Mouse (Mus musculus) 3T3-L1 (cell line): ENCODE measurements at regions not wholly inside any gene's neighbourhood (a gene's known extent, or its start where the extent isn't known, plus 50 kb on each side); places are given as distances from the start of the nearest gene placed in this dataset.

Experiments
- DNase-seq: peaks from one replicate; pipeline ENCODE4 v3.0.0-alpha.2; 2015; ENCODE audit warnings: low read depth, low spot score

DNA sequence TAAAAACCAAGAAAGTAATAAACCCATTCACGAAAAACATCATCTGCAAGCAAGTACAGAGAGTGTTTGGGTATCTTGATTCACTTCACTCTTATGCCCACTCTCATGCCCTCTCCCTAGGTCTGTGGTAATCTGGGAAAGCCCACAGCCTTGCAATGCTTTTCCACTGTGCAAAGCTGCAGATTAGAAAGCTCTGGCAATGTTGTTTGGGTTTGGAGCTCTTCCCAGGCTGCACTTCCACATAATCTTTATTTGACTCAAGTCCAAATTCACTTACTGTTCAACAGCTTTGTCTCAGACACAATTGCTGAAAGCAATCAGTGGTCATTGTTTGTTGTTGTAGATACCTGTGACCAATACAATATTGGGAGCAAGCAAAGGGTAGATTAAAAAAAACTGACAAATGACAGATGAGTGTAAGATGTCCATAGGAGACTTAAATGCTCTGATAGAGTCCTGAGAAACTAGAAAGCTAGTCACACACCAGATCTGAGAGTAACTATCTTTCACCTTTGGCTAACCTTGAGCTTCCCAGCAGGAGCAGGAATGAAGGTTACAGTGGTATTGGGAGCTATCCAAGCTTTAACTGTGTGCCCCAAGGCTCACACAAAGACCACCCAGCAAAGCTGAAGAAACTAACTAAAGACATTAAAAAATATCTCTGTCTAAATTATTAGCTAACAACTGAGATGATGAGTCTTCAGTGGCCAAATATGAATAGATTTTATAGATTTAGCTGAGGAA lies 325.7 kb upstream of the Klf12 start:
- peak; percentile 31 for DNase-seq

DNA sequence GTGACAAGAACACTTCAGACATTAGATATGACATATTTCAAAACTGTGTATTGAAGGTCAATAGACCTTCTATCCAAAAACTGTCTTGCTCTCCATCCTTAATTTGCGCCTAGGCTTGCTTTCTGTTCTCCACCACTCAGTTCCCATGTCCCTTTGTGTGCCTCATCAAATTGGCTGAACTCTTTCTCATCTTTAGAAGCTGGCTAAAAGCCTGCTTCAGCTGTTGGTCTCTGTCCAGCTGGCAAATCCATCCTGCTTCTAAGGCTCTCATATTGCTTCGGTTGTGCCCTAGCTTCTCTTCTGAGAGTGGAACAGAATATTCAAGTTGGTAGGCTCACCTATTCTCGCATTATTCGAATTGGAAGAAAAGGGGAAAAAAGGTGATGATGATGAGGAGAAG lies 322.6 kb upstream of the Klf12 start:
- DNase-seq, result peak; percentile 13

DNA sequence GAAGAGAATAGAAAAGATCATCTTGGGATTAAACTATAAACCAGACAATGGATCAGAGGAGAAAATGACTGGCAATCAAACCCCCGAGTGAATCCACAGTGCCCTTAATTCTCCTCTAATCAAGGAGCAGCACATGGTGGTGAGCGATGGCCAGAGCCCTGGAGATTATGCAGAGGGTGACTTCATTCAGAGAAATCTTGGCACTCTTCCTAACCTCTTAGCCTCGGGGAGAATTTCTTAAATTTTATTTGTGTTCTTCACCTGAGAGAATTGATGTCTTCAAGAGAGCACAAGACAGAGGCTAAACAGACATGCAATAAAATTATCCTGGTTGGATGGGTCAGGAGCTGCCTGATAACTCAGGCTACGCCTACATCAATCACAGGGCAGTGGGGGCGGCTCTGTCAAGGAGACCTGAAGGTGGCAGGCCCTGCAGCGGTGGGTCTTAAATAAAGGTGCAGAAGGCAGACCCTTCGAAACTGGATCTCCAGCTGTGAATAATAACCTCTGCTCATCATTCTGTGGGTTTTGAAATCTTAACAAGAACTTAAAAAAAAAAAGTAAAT lies 316.5 kb upstream of the Klf12 start:
- DNase-seq, result peak; percentile 59

DNA sequence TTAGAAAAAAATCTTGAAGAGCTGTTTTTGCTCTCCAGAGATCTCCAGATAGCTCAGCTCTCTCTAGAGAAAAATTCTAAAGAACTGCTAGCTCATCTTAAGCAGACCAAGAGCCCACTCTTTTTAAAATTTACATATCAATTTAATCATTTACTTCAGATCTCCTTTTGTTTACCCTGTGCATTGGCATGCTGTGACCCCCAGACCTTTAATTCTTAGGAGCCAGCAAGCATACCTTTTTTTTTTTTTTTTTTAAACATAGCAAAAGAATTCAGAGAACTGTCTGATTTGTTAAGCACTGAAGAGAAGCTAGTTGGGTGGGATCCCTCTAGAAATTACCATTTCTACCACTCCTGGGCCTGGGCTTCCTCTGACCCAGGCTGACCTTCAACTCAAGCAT lies 285.5 kb upstream of the Klf12 start:
- DNase-seq, result no peak

DNA sequence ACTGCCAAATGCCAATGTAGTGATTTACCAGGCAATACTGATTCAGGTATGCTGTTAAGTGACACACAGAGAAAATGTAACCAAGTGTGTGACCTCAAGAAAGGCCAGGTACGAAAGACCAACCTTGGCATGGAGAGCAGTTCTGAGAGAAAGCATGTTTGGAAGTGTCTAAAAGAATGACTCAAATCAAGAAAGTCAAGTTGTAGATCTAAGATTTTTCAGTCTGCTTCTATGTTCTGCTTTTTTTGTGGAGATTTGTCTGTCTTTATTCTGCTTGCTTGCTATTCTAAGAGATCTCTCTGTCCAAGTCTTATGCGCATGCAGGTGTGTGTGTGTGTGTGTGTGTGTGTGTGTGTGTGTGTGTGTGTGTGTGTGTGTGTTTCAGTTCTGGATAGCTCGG lies 277.4 kb upstream of the Klf12 start:
- DNase-seq, result no peak

DNA sequence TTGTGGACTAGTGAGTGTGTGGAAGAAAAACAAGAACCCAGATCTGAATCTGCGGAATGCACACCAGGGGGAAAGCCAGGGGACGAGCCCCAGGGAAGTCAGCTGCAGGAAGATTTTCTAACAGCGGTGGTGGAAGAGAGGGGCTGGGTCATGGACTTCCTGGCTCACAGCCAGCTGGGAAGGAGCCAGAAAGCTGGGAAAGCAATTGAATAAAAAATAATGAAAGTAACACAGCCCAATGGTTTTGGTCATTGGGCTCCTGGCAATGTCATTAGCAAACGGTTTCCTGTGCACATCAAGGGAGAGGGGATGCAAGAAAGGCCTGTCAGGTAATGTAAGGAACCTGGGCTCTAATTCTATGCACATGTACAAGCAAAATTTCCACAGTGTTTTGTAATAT lies 273.9 kb upstream of the Klf12 start:
- no peak for DNase-seq

DNA sequence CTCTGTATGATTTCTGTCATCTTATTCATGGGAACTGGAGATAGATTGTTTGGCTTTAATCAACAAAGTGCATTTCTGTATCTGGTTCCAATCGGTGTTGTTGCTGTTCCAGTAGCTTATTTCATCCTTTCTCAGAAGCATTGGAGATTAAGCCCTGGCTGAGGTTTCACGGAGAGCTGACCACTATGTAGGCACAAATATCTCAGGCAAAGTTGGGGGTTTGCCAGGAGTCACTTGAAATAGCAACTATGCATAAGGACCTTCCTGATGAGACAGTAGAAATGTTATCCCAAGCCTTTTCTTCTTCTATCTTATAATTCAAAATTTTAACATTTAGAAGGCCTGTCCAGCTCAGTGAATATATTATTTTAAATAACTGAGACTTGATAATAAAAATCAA lies 268.0 kb upstream of the Klf12 start:
- DNase-seq, result no peak

DNA sequence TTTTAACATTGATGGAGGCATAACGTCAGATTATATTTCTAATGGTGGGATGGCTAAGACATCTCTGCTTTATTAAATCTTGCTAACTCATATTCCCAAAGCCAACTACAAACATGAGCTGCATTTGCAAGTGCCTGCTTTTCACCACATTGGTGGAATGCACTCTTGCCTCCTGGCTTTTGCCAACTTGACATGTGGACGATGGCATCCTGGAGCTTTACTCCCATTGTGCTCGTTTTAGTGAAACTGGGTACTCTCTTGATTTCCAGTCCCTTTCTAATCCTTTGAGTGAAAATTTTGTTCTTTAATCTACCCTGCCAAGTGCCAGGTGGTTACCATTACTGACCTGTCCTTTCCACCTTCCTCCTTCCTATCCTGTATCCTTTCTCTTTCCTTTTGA lies 265.8 kb upstream of the Klf12 start:
- DNase-seq, result no peak

DNA sequence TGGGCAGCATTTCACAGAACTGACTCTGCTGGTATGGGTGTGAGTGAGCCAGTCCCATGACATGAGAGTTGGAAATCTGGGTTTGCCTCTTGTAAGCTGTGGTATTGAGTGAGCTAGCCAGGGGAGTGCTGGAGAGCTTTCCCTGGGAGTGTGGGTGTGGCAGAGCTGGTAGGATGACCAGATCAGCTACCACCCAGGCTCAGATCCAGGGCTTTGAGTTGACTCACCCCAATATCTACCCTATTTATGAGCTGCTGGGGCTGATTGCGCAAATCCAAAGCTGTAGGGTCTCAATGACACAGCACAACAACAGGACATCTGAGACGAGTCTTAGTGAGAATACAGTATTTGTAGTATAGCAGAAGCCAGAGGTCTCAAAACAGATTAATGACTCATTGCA lies 245.7 kb upstream of the Klf12 start:
- peak; percentile 16 for DNase-seq

DNA sequence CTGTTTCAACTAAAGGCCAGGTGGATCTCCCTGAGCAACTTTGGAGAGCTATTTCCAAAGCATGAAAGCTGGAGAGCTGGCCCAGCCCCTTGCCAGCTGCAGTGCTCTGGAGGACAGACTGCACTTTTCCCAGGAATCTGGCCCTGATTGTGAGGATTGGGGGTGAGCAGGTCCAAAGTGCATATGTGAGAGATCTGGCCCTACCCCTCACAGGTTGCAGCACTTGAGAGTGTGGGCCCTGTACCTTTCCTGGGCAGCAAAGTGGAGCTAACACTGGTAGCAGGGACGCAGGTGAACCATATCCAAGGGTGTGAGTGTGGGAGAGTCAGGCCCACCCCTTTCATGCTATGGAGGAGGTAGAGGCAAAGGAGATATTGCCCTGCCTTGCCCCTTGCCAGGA lies 245.3 kb upstream of the Klf12 start:
- no peak for DNase-seq

DNA sequence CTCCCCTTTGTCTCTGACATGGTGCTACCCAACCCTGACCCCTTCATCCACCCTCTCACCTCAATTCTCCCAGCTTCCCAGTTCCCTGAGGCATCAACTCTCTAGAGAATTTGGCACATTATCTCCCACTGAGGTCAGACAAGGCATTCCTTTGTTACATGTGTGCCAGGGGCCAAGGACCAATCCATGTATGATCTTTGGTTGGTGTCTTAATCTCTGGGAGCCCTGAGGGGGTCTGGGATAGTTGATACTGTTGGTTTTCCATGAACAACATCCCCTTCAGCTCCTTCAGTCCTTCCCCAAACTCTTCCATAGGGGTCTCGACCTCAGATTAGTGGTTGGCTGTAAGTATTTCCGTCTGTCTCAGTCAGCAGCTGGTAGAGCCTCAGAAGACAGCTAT lies 224.9 kb upstream of the Klf12 start:
- no peak for DNase-seq

DNA sequence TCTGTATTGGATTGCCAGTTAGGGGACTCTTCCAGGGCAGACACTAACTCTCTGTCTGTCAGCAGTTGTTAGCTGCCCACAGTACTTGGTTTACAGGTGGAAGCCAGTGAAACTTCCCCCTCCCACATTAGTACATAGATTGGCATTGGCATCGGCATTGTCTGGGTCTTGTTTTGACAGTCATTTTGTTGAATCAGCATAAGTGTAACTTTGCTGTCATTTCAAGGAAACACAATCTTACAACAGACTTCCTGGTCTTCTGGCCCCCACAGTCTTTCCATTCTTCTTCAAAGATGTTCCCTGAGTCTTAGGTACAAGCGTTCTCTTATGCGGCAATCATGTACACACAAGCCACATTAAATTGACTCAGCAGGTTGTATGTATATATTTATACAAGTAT lies 223.6 kb upstream of the Klf12 start:
- no peak for DNase-seq

DNA sequence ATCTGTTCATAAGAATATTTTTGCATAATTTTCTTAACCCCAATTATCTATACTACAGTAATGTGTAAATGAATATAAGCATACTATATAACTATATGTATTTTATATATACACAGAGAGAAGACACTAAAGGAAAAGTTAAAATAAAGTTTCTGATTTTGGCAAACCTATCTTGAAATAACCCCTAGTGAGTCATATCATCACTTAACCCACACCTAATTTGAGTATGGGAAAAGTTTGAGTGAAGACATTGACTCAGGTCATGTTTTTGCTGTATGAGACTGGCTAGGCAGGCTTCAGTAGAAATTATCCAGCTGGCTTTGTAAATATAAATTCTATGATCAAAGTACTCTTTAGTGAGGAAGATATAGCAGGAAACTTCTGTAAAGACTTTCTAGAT lies 223.1 kb upstream of the Klf12 start:
- DNase-seq, result no peak

DNA sequence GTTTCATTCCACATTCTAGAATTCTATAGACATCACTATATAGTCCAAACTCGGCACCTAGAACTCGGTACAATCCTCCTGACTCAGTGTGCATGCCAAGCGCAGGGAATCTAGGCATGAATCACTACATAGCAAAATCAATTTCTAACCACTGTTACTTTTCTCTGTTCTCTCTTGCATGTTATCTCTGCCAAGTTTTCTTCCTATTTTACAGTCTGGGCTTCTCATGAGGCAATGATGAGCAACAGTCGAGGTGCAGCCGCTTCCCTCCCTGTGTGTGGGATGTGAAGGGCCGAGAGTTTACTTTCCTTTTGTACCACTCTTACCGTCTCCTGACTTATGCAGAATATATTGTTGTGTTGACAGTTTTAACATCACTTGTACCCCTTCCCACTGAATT lies 204.4 kb upstream of the Klf12 start:
- peak; percentile 58 for DNase-seq

DNA sequence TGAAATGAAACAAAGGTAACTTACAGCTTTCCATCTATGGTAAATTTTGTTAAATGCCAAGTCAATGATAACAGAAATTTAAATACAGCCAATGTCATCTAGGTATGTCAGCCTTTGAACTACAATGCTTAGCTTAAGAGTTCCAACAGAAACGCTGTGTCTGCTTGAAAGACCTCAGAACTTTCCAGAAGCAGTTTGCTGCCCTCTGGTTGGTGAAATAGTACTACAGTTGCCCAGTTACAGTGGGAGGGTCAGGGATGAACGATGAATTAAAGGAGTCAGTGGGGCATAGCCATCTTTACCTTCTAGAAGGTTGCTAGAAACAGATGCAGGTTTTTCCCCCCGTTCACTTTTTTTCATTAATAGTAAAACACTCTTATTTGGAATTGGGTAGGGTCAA lies 201.0 kb upstream of the Klf12 start:
- no peak for DNase-seq

DNA sequence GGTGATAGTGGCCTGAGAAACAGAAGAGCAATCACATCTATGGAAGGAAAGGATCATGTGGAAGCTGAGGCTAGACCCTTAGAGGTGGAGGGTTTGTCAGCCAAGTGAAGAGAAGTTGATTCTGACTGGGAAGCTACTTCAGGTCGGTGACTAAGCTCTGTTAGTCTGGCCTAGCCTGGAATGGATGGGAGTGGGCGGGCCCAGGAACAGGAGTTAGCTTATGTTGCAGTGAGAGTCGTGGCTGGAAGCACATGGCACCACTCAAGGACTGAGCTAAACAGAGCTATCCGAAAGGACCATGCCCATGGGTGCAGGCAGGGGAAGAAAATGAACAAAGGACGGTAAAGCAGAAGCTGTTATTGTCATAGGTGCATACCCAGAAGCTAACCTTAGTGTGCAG lies 199.6 kb upstream of the Klf12 start:
- DNase-seq, result peak; percentile 5

DNA sequence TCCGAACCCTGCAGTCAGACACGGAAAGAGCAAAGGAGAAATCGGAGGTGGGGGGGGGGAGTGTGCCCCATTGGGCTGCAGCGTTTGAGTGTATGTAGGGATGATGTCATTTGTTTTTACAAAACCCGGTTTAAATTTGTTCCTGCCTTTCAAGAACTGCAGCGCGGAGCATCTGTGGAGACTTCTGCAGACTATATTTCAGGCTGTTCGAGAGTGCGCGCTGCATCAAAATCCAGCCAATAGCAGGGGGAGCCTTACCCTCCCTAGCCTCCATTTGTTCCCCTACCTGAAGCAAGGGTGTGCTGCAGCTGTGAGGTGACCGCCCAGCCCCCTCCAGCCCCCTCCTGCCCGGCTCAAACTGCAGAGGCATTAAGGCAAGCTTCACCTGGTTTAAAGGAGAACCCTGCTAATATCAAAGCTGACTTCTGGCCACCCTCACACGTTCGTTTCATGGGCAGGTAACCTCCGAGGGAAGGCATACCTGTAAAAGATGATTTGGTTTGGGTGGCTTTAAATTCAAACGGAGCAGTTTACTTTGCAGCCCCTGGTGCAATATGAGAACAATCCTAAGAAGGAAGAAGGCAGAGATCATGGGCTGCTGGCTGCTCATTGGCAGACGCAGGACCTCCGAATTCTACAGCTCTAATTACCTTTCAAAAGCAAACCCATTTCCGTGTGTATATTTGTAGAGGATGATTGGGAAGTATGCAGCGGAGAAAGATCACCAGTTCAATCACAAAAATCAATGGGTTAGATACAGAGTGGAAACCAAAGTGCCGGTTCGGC lies 193.3 kb upstream of the Klf12 start:
- DNase-seq, result no peak

DNA sequence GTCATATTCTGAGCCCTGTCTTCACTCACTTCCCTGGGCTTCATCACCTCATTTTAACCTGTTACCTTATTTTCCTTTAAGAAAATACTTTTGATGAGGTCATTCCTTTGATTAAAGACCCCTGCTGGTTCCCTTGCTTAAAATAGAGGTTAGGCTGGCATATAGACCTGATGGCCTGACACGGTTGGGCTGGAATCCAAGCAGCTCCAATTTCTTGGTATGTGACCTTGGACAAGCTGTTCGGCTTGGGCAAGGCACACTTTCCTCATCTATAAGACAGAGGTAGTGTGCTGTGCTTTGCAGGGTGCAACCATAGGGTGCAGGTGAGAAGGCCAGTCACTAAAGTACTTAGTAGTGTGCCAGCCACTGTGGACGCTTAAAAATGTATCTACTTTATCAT lies 183.8 kb upstream of the Klf12 start:
- no peak for DNase-seq

DNA sequence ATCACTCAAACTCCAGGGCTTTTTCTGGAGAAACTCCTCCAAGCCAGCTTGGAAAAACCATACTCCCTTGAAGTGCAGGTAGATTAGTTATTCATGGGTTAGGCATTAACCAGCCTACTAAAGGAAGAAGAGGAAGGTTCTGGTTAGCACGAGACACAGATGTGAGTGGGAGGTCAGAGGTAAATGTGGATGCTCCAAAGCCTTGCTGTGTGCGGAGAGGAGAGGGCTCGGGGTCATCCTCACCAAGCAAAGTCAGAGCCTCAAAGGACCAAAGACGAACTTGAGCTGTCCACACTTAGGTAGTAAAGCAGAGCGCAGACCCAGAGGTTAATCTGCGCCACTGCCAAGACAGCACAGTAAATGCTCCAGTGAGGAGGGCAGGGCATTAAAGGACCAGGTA lies 177.8 kb upstream of the Klf12 start:
- DNase-seq, result no peak

DNA sequence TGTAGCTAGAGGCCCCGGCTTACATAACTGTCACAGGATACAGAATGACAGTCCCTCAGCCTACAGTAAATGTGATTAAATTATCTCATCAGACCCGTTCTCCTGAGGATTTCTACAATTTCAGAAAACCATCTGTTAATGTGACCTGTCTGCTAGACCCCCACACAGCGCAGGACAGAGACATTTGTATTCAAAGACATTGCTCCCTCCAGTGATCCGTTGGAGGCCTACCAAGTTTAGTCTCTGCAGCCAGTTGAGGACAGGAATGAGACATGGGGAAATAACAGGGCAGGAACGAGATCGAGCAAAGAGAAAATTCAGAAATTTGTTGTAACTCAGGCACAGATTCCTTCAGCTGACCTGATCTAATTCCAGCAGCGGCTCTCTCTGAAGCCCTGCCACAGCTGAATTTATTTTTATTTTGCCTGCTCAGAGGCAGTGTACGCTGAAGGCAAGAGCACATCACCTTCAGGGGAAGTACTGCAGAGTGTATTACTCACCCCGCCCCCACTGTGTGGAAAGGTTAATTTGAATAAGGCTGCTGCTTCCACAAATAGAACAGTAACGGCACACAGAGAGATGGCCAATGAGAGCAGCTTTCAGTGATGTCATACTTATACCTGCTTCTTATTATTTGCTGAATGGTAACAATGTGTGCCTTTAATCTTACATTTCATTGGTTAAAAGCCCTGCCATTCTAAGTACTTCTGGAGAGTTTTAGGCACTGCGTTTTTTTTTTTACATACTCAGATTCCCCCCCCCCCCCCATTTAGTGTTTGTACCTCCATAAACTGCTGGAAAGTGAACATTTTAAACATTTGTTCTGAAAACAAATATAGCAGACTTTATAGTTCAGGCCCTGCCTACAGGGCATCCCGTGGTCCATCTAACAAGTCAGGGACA lies 176.9 kb upstream of the Klf12 start:
- DNase-seq, result no peak

DNA sequence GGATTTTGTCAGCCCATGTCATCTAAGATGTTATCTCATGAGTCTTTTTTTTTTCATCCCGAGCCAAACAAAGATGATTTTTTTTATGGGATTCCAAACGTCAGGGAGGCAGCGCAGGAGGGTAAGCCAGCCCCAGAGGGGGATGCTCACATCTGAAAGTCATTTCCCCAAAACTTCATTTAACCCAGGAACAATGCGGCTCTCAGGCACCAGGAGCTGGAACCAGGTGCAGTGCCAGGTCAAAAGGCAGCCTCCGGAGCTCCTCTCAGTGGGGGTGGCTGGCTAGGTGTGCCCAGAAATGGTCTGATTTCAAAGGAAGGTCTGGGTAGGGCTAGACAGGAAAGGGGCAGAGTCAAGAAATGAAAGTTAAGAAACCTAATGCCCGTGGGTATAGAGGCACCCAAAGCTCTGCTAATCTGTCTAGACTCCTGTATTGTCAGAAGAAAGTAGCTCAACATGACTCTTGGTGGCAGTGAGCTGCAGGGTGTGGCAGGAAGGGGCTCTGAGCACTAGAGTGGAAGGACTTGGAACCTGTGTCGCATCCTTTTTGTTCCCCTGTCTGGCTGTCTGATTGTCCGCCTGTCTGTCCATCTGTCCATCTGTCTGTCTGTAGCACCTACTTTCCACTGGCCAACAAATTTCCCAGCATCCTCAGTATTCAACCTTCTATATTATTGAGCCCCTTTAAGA lies 175.3 kb upstream of the Klf12 start:
- no peak for DNase-seq
